Mouse (Mus musculus) gastrocnemius, postnatal 25 days (tissue): ENCODE results near the gene Rnf157. TPM values are rescaled to one million over a fixed set of nuclear protein-coding genes. Genes with fewer than 3 reads are reported as not detected.

Experiments used
- DNase-seq: peaks from one replicate; pipeline ENCODE4 v3.0.0; 2022
- total RNA-seq, 2 experiments: library from RNA; stranded (reverse); gene quantifications; 1 replicate in 1 of 2; 2 replicates in 1 of 2; pipeline ENCODE4 v1.2.3; 2021

Rnf157 gene
- total RNA-seq, 2 experiments from 2014 or later = 21.8 to 31.4 TPM

- no peak for DNase-seq
These were observed 76.4 kb downstream of the Rnf157 start for GRCm38 (mm10) chr11:116336393-116336792.

GRCm38 (mm10) chr11:116335244-116336036 lies 77.4 kb downstream of the Rnf157 start, which contains the start of gene Foxj1:
Gene Foxj1, minus strand, starts transcription at chr11:116335399.
- DNase-seq = peak; percentile 91

- no peak for DNase-seq
These were observed 78.4 kb downstream of the Rnf157 start for GRCm38 (mm10) chr11:116334417-116334782.

GRCm38 (mm10) chr11:116333526-116334416 lies 79.1 kb downstream of the Rnf157 start:
- DNase-seq = no peak

GRCm38 (mm10) chr11:116332983-116333270 lies 79.9 kb downstream of the Rnf157 start:
- no peak for DNase-seq

- no peak for DNase-seq
These were observed 80.4 kb downstream of the Rnf157 start for GRCm38 (mm10) chr11:116332232-116332982.

- no peak for DNase-seq
These were observed 82.7 kb downstream of the Rnf157 start for GRCm38 (mm10) chr11:116330211-116330518.

- DNase-seq = no peak
These were observed 83.3 kb downstream of the Rnf157 start for GRCm38 (mm10) chr11:116329314-116330210.

GRCm38 (mm10) chr11:116326963-116327603 lies 85.7 kb downstream of the Rnf157 start:
- no peak for DNase-seq

- peak; percentile 73 for DNase-seq
These were observed 93.8 kb downstream of the Rnf157 start for GRCm38 (mm10) chr11:116318719-116319659.

- no peak for DNase-seq
These were observed 100.5 kb downstream of the Rnf157 start for GRCm38 (mm10) chr11:116312359-116312758.

GRCm38 (mm10) chr11:116311169-116311568 lies 101.7 kb downstream of the Rnf157 start:
- DNase-seq = no peak

- no peak for DNase-seq
These were observed 103.2 kb downstream of the Rnf157 start for GRCm38 (mm10) chr11:116309601-116310000.

- no peak for DNase-seq
These were observed 104.9 kb downstream of the Rnf157 start for GRCm38 (mm10) chr11:116307762-116308531.

GRCm38 (mm10) chr11:116307019-116307725 lies 105.7 kb downstream of the Rnf157 start, which contains the start of gene Exoc7:
Gene Exoc7, minus strand, starts transcription at chr11:116307233.
- DNase-seq = no peak

- peak; percentile 94 for DNase-seq
These were observed 106.5 kb downstream of the Rnf157 start for GRCm38 (mm10) chr11:116306126-116306982.

GRCm38 (mm10) chr11:116305423-116305822 lies 107.4 kb downstream of the Rnf157 start:
- no peak for DNase-seq
